Mouse (Mus musculus): ENCODE measurements around the gene Ano4. TPM values are rescaled to one million over a fixed set of nuclear protein-coding genes. Genes with fewer than 3 reads are reported as not detected.
A peak's percentile ranks its signal among the peaks of the same experiment; 100 is the strongest.

The Ano4 gene
- total RNA-seq, 2 experiments from 2014 or later: 0.36 TPM

DNA sequence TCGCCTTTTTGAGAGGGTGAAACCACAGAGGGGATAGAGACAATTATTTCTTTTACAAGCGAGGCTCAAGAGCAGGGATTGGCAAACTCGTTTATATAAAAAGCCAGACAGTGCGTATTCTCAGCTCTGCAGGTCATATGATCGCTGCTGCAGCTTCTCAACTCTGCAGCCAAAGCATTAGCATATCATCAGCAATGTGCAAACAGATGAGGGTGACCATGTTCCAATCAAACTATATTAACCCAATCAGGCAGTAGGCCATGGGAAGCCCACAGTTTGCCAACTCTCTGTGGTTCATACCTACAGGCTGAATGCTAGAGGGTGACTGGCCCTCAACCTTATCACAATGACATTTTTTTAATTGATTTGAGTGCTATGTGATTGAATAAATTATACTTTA, 64.2 kb downstream of the Ano4 start:
- DNase-seq: no peak

DNA sequence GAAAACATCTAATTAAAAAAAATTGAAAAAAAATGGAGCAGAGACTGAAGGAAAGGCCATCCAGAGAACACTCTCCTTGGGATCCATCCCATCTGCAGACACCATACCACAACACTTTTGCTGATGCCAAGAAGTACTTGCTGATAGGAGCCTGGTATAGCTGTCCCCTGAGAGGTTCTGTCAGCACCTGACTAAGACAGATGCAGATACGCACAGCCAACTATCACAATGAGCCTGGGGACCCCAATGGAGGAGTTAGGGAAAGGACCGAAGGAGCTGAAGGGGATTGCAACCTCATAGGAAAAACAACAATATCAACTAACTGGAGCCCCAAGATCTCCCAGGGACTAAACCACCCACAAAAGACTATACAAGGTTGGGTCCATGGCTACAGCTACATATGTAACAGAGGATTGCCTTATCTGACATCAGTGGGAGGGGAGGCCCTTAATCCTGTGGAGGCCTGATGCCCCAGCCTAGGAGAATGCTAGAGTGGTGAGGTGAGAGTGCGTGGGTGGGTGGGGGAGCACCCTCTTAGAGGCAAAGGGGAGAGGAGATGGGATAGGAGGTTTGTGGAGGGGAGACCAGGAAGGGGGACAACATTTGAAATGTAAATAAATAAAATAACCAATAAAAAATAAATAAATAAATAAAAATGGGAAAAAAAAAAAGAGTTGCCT, 71.4 kb downstream of the Ano4 start:
- no peak for DNase-seq

DNA sequence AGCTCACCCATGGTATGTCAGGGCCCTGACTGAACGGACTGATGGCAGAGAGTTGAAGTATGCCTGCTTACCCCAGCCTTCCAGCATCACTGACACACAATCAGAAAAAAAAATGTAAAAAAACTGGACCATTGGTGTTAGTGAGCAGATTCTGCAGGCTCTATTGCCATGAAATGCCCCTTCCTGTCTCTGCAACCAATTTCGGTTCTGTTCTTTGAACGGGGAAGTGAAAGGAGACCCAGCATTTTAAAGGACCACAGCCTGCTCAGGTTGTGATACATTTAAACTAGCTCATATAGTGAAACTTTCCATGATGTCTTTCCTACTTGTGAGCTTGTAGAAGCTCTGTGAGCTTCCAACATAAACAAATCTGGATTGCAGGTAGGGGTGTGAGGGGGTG, 77.2 kb downstream of the Ano4 start:
- DNase-seq: no peak

DNA sequence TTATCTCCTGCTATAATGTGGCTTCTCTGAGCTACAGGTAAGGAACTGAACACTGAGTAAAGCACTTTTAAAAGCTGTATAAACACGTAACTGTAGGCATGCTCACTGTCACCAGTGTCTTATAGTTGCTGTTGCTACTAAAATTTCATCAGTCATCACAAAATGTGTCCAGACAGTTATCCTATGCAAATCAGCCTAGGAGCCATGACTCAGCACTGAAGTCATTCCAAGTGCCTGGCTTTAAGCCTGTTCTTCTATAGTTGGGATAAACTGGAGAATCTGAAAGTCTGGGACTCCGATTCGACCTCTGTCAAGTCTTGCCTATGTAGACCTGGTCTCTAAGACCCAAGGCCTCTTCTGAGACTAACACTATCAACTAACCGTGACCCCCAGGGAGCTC, 81.2 kb downstream of the Ano4 start:
- DNase-seq: no peak

DNA sequence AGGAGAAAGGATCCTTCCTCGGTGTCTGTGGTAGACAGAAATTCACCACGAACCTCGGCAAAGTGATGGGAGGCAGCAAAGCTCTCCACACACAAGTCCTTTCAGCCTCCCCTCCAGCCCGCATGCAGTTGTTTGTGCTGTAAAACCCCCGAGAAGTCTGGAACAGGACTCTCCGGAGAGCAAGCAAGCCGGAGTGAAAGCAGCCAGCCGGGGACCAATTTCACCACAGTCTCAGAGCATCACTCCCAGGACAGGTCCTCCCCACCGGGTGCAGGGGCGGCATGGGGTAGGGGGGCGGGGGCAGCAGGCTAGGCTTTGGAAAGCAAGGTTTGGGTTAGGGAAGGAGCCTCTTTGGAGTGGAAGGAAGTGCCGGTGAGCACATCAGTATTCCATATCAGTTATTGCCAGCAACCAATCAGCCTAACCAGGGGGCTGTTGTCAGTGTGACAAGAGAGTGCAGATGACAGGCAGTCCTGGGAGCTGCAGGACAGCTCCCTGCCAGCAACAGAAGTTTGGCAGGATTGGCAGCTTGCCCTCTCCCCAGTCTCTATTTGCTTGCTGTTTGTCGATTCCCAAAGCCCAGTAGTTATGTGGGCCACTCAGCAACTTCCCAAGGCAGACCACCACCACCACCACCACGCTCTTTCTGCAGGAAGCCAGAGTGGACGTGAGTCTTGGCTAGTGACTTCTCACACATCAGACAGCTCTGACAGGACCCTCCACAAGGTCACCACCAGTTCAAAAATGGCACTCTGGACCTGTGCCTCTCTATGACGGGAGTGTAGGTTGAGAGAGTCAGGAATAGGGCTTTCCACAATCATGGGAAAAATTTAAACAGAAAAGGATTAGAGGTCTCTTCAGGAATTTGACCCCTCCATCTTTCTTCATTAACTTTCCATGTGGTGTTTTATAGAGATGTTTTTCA, 86.8 kb downstream of the Ano4 start:
- DNase-seq: peak in 1 of 2 experiments; percentile 6

DNA sequence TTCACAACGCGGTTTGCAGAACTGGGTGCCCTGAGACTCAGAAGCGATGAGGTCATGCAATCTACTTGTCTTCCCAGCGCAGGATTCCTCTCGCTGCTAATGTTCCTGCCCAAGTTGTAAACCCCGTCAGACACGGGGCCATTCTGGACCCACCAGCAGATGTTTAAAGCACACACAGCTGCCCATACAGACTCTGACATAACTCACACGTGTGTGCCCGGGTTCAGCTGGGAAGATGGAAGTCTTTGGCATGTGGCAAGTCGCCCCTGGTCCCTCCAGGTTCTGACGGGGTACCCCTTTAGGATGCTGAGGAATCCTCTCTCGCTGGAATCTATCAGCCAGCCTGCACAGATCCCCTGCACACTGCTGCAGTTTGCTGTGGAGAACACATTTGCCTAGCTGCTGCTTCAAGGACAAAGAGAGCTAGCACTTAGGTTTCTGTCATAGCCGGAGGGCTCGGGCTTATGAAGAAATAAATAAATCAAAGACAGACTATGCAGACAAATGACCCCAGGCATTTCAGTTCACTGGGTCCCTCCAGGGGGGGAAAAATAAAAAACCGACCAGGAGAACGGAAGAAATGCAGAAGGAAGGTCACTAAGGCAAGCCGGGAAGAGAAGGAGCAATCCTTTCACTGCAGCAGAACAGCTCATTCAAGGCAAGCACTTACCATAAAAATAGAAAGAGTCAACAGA, 87.7 kb downstream of the Ano4 start:
- DNase-seq: no peak

DNA sequence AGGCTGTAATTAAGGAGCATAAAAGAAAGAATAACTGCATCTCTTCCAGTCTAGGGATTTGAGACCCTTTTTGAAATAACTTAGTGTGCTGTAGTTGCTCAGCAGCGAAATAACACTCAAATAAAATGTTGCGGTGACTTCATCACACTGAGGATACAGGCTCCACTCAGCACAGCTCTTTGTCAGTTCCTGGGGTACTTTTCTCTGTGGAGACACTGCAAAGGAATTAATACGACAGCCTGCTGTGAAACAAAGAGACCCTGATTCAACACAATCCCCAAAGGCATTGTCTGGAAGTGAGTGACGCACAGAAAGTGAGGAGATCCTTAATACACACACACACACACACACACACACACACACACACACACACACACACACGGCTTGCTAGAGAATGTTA, 89.8 kb downstream of the Ano4 start:
- no peak for DNase-seq

DNA sequence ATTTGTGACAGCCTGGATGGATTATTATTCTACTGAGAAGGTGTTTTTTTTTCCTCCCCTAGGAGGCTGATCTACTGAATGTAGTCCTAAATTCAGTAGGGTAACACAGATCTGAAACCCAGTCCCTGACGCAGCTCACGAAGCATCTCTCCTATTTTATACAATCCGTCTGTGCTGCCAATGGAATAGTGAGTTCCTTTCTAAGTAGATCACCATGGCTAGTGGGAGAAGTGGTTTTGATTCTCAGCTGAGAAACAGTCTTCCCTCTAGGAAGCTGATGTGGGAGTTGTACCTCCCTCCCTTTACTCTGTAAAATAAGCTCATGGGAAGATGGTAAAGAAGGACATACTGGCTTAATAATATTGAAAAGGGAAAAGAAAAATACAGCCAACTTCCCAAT, 90.8 kb downstream of the Ano4 start:
- no peak for DNase-seq

DNA sequence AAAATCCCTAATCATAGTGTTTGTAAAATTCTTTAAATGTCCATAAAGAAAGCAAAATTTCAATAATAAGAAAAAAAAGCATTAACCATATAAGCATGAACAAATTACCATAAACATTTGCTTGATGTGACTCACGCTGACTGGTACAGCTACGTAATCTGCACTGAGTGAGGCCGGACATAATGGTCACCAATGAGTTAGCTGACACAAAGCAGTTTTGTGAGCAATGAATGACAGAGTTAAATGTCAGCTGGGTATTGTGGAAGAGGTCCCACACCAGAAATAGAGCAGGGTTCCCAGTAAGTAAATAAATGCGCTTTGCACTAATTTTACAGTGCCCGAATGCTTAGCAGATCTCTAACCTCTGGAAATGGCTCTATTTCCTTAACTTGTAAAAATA, 91.9 kb downstream of the Ano4 start:
- no peak for DNase-seq

DNA sequence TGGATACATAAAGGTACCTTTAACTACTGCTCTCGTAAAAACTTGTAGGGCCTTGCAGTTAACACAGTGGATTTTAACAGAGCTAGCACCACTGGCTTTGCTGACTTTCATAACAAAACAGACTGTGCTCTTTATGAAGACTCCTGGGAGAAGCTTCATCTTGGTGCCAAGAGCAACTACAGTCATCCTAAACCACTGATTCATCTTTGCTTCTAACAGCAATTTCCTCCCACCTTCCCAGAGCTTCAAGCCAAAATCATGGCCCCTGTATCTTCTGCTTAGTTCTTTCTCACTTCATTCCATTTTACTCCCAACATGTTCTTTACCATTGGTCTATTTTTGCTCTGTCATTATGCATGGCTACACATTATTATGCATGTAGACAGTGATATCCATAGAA, 100.8 kb downstream of the Ano4 start:
- no peak for DNase-seq

DNA sequence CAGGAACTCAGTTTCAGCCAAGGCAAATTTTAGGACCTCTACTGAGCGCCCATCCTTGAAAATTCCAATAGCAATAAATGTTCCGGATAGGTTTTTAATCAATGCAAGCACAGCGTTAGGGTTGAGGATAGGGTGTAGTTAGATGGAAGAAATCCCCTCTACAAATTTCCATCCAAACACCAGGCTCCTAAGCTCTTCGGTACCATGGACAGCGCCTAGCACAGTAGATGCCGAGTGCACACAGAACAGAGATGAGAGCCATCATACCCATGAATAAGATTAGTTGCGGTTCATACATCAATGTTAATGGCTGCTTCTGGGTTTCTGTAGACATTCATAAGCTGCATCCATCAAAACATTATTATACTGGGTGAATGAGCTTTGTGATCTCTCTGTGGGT, 120.0 kb downstream of the Ano4 start:
- DNase-seq: peak; percentile 64 to 68

DNA sequence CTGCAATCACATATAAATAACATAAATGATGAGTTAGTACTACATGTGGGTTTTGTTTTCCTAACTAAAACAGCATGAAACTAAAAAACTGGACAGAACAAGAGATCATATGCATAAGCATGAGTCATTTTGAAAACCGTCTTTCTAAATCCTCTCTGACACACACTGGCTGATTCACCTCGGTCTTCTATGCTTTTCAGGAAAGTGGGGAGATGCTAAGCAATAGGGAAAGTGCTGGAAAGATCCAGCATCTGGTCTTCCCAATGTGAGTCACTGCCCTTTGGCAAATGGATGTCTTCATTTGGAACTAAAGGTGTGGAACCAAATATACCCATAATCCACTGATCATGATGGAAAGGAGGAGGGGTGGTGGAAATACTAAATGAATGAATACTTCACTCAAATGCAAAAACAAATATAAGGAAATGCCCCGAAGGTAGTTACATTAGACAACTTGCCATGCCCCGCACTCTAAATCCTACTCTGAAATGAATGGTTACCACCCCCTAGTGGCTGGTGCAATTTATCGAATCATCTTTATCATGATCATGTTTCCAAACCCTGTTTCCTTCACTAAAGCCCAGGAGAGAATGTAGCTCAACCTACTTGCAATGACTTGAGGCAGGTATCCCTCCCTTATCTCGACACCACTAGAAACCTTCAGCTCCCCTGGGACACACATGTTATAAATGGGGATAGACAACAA, 122.1 kb downstream of the Ano4 start:
- no peak for DNase-seq

DNA sequence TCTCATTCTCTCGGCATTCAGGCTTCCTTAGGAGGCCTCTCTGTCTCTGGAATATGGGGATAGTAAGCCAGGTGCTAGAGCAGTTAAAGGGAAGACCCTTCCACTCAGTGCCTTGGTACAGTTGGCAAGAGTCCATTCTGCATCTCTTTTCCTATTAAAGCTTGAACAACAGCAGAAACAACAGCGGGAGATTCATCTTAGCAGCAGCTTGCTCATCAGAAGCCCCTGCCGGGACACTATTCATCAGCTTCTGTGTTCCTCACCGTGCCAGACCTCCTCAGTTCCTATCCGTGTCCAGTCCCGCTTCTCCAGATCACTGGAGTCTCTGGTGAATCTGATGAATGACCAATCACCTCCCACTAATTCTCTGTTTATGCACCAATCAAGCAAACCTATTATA, 128.5 kb downstream of the Ano4 start:
- DNase-seq: no peak

DNA sequence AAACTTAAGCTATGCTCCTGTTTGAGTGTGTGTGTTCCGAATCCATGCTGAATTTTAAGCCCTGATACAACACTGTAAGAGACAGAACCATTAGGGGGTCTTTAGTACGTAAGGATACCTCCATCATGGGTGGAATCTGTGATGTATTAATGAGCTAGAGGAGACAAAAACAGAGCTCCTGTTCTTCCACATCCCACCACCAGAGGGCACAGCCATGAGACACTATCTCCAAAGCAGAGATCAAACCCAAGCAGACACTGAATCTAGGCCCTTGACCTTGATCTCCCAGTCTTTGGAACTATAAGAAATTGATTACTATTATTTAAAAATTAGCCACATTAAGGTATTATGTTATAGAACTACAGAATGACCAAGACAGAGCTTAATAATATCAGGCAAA, 138.7 kb downstream of the Ano4 start:
- peak; percentile 33 to 56 for DNase-seq

DNA sequence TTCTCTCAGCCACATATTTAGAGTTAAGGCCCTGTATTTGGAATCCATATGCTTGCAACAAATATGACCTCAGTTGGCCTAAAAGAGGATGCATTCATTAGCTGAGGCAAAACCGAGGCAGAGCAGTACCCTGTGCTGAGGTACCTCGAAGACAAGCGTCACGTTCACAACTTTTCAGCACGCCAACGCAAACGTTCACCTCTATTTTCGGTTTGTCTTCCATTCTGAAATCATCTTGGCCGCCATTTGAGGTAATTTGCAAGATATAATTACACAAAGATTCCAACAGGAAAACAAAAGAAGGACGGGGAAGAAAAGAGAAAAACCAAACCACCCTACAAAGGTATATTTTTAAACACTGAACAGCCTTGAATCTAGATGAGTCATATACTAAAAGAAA, 148.1 kb downstream of the Ano4 start:
- DNase-seq: no peak

DNA sequence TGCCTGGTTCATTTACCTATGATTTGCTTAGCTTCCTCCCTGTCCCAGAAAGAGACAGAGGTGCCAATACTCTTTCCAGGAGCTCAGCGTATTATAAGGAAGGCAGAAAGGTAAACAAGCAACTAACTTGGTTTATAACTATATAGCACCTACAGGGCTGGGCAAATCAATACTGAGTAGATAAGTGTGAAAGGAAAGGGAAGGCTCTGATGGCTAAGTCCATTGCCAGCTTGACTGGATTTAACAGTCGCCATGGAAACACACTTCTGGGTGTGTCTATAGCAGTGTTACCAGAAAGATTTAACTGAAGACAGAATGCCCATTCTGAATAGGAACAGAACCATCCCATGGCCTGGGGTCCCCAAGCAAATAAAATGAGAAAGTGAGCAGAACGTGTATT, 149.5 kb downstream of the Ano4 start:
- DNase-seq: no peak

DNA sequence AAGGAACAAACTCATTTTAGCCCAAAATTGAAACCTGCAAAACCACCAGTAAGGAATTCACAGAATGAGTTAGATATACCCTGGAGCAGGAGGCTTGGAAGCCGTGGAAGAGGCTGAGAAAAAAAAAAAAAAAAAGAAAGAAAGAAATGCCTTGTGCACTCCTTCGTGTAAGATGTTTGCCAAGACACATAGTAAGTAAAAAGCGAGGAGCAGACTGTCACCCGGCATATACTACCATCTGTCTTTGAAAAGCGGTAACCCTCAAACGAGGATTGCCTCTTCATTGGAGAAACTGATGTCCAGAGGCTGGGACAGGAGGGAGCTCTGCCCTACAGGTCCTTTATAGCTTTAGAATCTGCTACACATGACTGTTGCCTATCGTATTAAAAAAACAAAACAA, 150.1 kb downstream of the Ano4 start:
- DNase-seq: no peak

DNA sequence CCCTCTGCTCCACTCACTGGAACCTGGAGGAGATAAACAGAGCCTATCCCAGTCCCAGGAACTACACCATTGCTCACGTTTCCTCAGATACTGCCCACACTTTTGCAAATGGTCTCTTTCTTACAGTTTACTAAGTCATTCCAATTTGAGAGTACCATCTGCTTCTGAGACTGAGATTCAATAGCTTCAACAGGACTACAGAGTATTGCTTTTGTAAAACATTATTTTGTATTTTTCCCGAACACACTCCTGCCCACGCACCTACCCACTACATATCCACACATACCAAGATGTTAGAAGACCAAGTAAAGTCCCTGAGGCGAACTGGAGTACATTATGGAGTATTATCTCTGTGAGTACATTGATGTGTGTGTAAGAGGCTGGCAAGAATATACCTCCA, 166.6 kb downstream of the Ano4 start:
- no peak for DNase-seq

DNA sequence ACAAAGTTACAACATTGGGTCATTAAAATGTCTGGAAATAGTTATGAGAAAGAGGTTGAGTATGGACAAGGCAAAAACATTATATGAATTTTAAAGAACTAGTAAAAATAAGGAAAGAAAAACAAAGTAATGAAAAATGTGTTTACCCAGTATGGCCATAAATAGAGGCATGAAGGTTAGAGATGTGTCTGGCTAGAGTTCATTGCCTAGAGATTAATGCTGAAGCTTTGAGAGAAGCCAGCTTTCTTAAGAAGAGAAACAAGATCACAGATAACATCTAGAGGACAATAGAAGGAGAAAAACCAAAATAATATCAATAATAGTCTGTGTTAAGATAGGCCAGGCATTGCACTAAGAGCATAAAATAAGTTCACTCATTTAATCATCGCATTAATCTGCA, 180.0 kb downstream of the Ano4 start:
- no peak for DNase-seq

DNA sequence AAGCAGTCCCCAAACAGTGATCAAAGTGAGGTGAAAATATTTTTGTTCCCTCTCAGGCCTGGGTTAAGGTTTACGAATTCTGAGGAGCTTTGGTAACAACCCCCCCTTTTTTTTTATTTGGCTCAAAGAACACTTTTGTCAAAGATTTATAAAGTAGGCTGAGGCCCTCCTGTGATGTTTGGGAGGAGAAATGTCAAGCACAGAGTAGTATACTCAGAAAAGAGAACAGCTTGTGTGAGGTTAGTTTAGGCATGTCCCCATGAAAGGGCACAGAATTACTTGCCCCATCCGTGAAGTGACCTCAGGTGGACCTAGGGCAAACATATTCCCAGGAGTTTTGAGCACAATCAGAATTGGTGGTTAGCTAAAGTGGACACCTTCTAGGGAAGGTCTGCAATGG, 189.1 kb downstream of the Ano4 start:
- no peak for DNase-seq

DNA sequence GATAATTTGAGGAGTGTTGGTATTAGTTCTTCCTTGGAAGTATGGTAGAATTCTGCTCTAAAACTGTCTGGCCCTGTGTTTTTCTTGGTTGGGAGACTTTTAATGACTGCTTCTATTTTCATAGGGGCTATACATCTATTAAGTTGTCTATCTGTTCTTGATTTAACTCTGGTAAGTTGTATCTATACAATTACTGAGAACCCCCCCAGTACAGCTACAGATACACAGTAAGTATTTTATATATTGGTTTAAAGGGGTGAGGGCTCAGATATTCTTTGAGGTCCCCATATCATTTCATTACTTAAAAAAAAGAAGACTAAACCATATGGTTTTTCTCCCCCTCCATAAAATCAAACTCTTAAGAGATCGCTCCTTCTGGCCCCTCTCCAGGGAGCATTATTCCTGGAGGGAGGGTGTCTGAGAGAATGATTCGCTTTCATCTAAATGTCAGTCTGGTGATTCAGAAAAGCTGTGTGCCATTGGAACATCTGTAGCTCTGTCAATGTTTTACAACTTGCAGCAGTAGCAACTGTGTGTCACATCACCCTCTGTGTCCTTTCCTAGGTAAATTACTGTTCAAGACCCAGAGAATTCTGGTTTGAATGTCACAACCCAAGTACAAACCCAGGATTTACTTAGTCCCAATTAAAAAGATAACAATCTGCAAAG, 189.6 kb downstream of the Ano4 start:
- DNase-seq: peak; percentile 22 to 30

DNA sequence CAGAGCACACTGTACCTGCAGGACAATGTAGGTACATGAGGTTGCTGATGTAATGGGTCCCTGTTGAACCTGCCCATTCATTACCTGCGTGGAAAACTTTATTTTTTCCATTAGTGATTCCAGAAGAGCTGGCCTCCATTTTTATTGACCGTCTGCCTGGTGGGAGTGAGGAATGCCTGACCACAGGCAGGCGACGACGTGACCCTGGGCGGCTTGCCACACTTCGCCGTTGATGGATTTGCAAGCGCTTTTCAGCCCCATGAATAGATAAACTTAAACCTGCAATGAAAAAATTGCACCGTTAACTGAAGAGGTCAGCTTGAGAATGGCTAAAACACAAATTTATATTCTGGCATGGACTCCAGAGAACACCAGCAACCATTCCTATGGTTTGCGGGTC, 195.4 kb downstream of the Ano4 start:
- peak; percentile 18 to 23 for DNase-seq

Measured in adrenal gland, postnatal 36 days (tissue).